Mouse (Mus musculus) hematopoietic multipotent progenitor cell, adult 10-12 weeks (in vitro differentiated cells): ENCODE measurements around the gene Xbp1. TPM values are rescaled to one million over a fixed set of nuclear protein-coding genes. Genes with fewer than 3 reads are reported as not detected.

Experiments used
- polyA plus RNA-seq: library from polyadenylated mRNA; stranded (reverse); fragments of >175 nt; gene quantifications from 2 replicates; pipeline ENCODE4 v1.2.3, GENCODE M21; 2012; ENCODE audit warnings: low replicate concordance

The Xbp1 gene
- 62.8 and 175 TPM in 2 replicates for polyA plus RNA-seq

GRCm38 (mm10) chr11:5520412-5521265, at the start of gene Xbp1:
Xbp1 (plus strand) TSS chr11:5520659.

GRCm38 (mm10) chr11:5541799-5542481, 21.5 kb downstream of the Xbp1 start, which contains the start of gene Ccdc117:
Ccdc117 (minus strand) TSS chr11:5542187.

GRCm38 (mm10) chr11:5569474-5569873, 49.0 kb downstream of the Xbp1 start, which contains the start of gene Ankrd36:
Ankrd36 (plus strand) TSS chr11:5569684.

Other genes with a start within 250 kb of the Xbp1 start
- gene Znrf3, start 75.8 kb upstream of the Xbp1 start, polyA plus RNA-seq: 4.0 and 6.1 TPM in 2 replicates
- 5.2 and 8.4 TPM in 2 replicates for gene Ccdc117, start 21.5 kb downstream of the Xbp1 start, polyA plus RNA-seq
- gene Ankrd36, start 49.0 kb downstream of the Xbp1 start, polyA plus RNA-seq: not detected in 2 replicates
- 89.1 and 159 TPM in 2 replicates for gene Mrps24, start 195.0 kb downstream of the Xbp1 start, polyA plus RNA-seq
- 9.2 and 10.9 TPM in 2 replicates for gene Urgcp, start 241.7 kb downstream of the Xbp1 start, polyA plus RNA-seq